Mouse (Mus musculus) MEL (cell line): ENCODE measurements around the gene Mbd3. TPM values are rescaled to one million over a fixed set of nuclear protein-coding genes. Genes with fewer than 3 reads are reported as not detected.
A peak's percentile ranks its signal among the peaks of the same experiment; 100 is the strongest.

Source experiments
- DNase-seq: peaks from one replicate; pipeline ENCODE4 v3.0.0; 2011; ENCODE audit warnings: low read depth, low spot score
- H3K27ac ChIP-seq: 2 replicates; pipeline ENCODE4 v1.5.1; 2012; ENCODE audit warnings: low read depth, mild to moderate bottlenecking, control low read depth, low read length, moderate library complexity; ENCODE audit not compliant: control insufficient read depth
- H3K27me3 ChIP-seq, 2 experiments: fragments of 150-350 bp in 1 of 2; sonication (generic) in 1 of 2; 2 replicates each; pipeline ENCODE4 v1.6.1; 2012; ENCODE audit warnings: low read length in 2 of 2, mild to moderate bottlenecking in 2 of 2, improper control_type of control experiment in 1 of 2, moderate library complexity in 1 of 2; ENCODE audit not compliant: insufficient read depth in 2 of 2, control insufficient read depth in 1 of 2
- H3K36me3 ChIP-seq, 2 experiments: 2 replicates each; pipeline ENCODE4 v1.6.1; 2012 to 2014; ENCODE audit warnings: low read length in 2 of 2, improper control_type of control experiment in 1 of 2, inconsistent platforms in 1 of 2, mild to moderate bottlenecking in 1 of 2; ENCODE audit not compliant: insufficient read depth in 2 of 2, control insufficient read depth in 1 of 2
- H3K4me1 ChIP-seq, 2 experiments: fragments of 150-350 bp in 1 of 2; sonication (generic) in 1 of 2; 2 replicates each; pipeline ENCODE4 v1.6.1; 2012; ENCODE audit warnings: low read length in 2 of 2, improper control_type of control experiment in 1 of 2, mild to moderate bottlenecking in 1 of 2; ENCODE audit not compliant: insufficient read depth in 2 of 2, control insufficient read depth in 1 of 2
- H3K4me3 ChIP-seq, 2 experiments: fragments of 150-350 bp in 1 of 2; sonication (generic) in 1 of 2; 2 replicates each; pipeline ENCODE4 v1.5.1; 2012; ENCODE audit warnings: low read depth in 2 of 2, low read length in 2 of 2, mild to moderate bottlenecking in 2 of 2, moderate library complexity in 2 of 2, control low read depth in 1 of 2, improper control_type of control experiment in 1 of 2; ENCODE audit not compliant: control insufficient read depth in 1 of 2, insufficient read depth in 1 of 2
- H3K79me2 ChIP-seq: 2 replicates; pipeline ENCODE4 v1.6.1; 2012; ENCODE audit warnings: mild to moderate bottlenecking, low read length, moderate library complexity; ENCODE audit not compliant: control insufficient read depth, poor library complexity, insufficient read depth
- H3K9ac ChIP-seq: 2 replicates; pipeline ENCODE4 v1.6.1; 2012; ENCODE audit warnings: low read depth, mild to moderate bottlenecking, control low read depth, low read length, moderate library complexity; ENCODE audit not compliant: control insufficient read depth, poor library complexity, severe bottlenecking
- H3K9me3 ChIP-seq: fragments of 150-350 bp; sonication (generic); replicated peaks from 2 replicates; pipeline ENCODE4 v1.6.1; 2012; ENCODE audit warnings: mild to moderate bottlenecking, low read length, improper control_type of control experiment, moderate library complexity; ENCODE audit not compliant: insufficient read depth
- BHLHE40 ChIP-seq: IDR thresholded peaks from 2 replicates; pipeline ENCODE4 v1.6.1; 2012; ENCODE audit warnings: low read depth, mild to moderate bottlenecking, inconsistent platforms, low read length, improper control_type of control experiment, borderline replicate concordance
- CTCF ChIP-seq, 3 experiments: IDR thresholded peaks in 2 of 3; conservative IDR thresholded peaks in 1 of 3; 2 replicates each; pipeline ENCODE4 v1.5.1; 2011 to 2012; ENCODE audit warnings: low read length in 3 of 3, low read depth in 2 of 3, mild to moderate bottlenecking in 2 of 3, improper control_type of control experiment in 1 of 3, inconsistent platforms in 1 of 3, mixed read lengths in 1 of 3, moderate library complexity in 1 of 3; ENCODE audit not compliant: control insufficient read depth in 1 of 3, insufficient read depth in 1 of 3, poor library complexity in 1 of 3, severe bottlenecking in 1 of 3
- E2F4 ChIP-seq: IDR thresholded peaks from 2 replicates; pipeline ENCODE4 v1.6.1; 2011; ENCODE audit warnings: low read depth, low read length, improper control_type of control experiment, borderline replicate concordance
- ELF1 ChIP-seq: IDR thresholded peaks from 2 replicates; pipeline ENCODE4 v1.6.1; 2014; ENCODE audit warnings: low read depth, mild to moderate bottlenecking, inconsistent platforms, low read length, improper control_type of control experiment, moderate library complexity
- ETS1 ChIP-seq: IDR thresholded peaks from 2 replicates; pipeline ENCODE4 v1.6.1; 2012; ENCODE audit warnings: low read depth, mild to moderate bottlenecking, inconsistent platforms, low read length, improper control_type of control experiment, moderate library complexity
- JUND ChIP-seq: IDR thresholded peaks from 2 replicates; pipeline ENCODE4 v1.6.1; 2011; ENCODE audit warnings: low read depth, mild to moderate bottlenecking, improper control_type of control experiment, low read length
- MAX ChIP-seq: IDR thresholded peaks from 2 replicates; pipeline ENCODE4 v1.6.1; 2011; ENCODE audit warnings: low read length, improper control_type of control experiment
- MXI1 ChIP-seq: IDR thresholded peaks from 2 replicates; pipeline ENCODE4 v1.6.1; 2011; ENCODE audit warnings: mild to moderate bottlenecking, low read depth, low read length, improper control_type of control experiment
- MYC ChIP-seq: IDR thresholded peaks from 2 replicates; pipeline ENCODE4 v1.6.1; 2011; ENCODE audit warnings: low read depth, mild to moderate bottlenecking, low read length, improper control_type of control experiment, moderate library complexity
- NELFE ChIP-seq: IDR thresholded peaks from 2 replicates; pipeline ENCODE4 v1.6.1; 2011; ENCODE audit warnings: low read depth, low read length, improper control_type of control experiment
- NRF1 ChIP-seq: IDR thresholded peaks from 2 replicates; pipeline ENCODE4 v1.6.1; 2014; ENCODE audit warnings: low read depth, mild to moderate bottlenecking, inconsistent platforms, low read length, improper control_type of control experiment, moderate library complexity; ENCODE audit not compliant: poor library complexity, insufficient read depth, severe bottlenecking
- POLR2AphosphoS5 ChIP-seq: IDR thresholded peaks from 2 replicates; pipeline ENCODE4 v1.6.1; 2012; ENCODE audit warnings: low read depth, borderline replicate concordance, mild to moderate bottlenecking, inconsistent platforms, low read length, moderate library complexity, mixed read lengths
- UBTF ChIP-seq: IDR thresholded peaks from 2 replicates; pipeline ENCODE4 v1.6.1; 2012; ENCODE audit warnings: low read depth, mild to moderate bottlenecking, inconsistent platforms, low read length, improper control_type of control experiment, moderate library complexity, borderline replicate concordance; ENCODE audit not compliant: insufficient read depth
- USF1 ChIP-seq: IDR thresholded peaks from 2 replicates; pipeline ENCODE4 v1.6.1; 2014; ENCODE audit warnings: low read depth, mild to moderate bottlenecking, inconsistent platforms, low read length, improper control_type of control experiment, moderate library complexity
- ZC3H11A ChIP-seq: IDR thresholded peaks from 2 replicates; pipeline ENCODE4 v1.6.1; 2012; ENCODE audit warnings: low read depth, mild to moderate bottlenecking, inconsistent platforms, low read length, improper control_type of control experiment
- ZMIZ1 ChIP-seq: IDR thresholded peaks from 2 replicates; pipeline ENCODE4 v1.6.1; 2012; ENCODE audit warnings: low read depth, mild to moderate bottlenecking, inconsistent platforms, low read length, improper control_type of control experiment, moderate library complexity
- polyA plus RNA-seq, 2 experiments: library from polyadenylated mRNA; stranded (reverse) in 1 of 2; unstranded in 1 of 2; fragments of >175 nt in 1 of 2; fragments of >200 nt in 1 of 2; gene quantifications; 2 replicates each; pipeline versions ENCODE4 v1.2.1 to v1.2.4; 2012; ENCODE audit warnings: low replicate concordance in 2 of 2, low read depth in 1 of 2; ENCODE audit not compliant: insufficient read length in 2 of 2, insufficient read depth in 1 of 2, missing spikeins in 1 of 2
- total RNA-seq: library from RNA; depleted of rRNA; stranded (reverse); fragments of 300-350 nt; gene quantifications from 2 replicates; pipeline ENCODE4 v1.2.3, GENCODE M21; 2012

Gene Mbd3
- total and polyA plus RNA-seq, 3 experiments, result 81.4 to 289 TPM; not detected in 1

GRCm38 (mm10) chr10:80419419-80419818 lies 20.1 kb upstream of the Mbd3 start:
- Histone ChIP-seq H3K27ac (no peak overlapping the region), H3K9ac (no peak overlapping the region), H3K9me3 (no peaks in the 10 kb centered on the region), H3K79me2 (peaks cover 4% of the 10 kb centered on the region), H3K36me3 (peaks cover 8 to 43% of the 10 kb centered on the region in 2 experiments; a peak in 3 of 4 replicates), H3K27me3 (no peaks in the 10 kb centered on the region), H3K4me3 (no peak overlapping the region), H3K4me1 (peaks cover 23 to 56% of the 10 kb centered on the region in 2 experiments)
- DNase-seq, result peak; percentile 38
- TF ChIP-seq MAX (0 out of 2 replicates have a peak, but pooled peaks have one; percentile 25), MXI1 (no peak), ETS1 (peak; percentile 34; the same call in 1 of the 2 replicates)

DNA sequence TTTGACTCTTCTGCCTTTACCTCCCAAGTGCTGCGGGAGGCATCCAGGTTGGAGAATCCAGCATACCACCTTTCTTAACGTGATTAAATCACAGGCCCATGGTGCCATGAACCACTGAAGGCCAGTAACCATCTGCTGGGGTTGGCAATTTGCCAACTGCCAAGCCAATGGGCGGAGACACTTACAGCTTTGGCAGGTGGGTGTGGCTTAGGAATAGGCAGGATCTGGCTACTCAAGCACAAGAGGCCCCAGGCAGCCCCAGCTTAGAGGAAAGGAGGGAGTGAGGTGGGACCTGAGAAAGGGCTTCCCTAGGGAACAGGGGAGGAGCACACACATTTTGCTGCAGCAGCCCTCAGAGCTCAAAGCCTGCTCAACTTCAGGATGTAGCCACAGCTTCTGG lies 19.0 kb upstream of the Mbd3 start:
- Histone ChIP-seq H3K4me3 (no peak overlapping the region), H3K9ac (no peak overlapping the region), H3K9me3 (no peaks in the 10 kb centered on the region), H3K27me3 (no peaks in the 10 kb centered on the region), H3K79me2 (peaks cover 4% of the 10 kb centered on the region), H3K27ac (no peak overlapping the region), H3K4me1 (peaks cover 18 to 46% of the 10 kb centered on the region in 2 experiments), H3K36me3 (peaks cover 8 to 34% of the 10 kb centered on the region in 2 experiments; a peak in 3 of 4 replicates)
- no peak for TF ChIP-seq NRF1
- TF ChIP-seq USF1, result no peak
- no peak for TF ChIP-seq BHLHE40
- TF ChIP-seq ELF1, result no peak
- TF ChIP-seq NELFE, result no peak
- no peak for TF ChIP-seq E2F4
- no peak for TF ChIP-seq CTCF (IDR thresholded peaks at IDR 0.05 in 2 of 3, conservative IDR thresholded peaks at IDR 0.05 in 1 of 3; ENCODE audit: control insufficient read depth in 1 of 3, insufficient read depth in 1 of 3, low read depth in 2 of 3, low read length in 3 of 3, poor library complexity in 1 of 3, severe bottlenecking in 1 of 3)
- no peak for TF ChIP-seq ZC3H11A
- no peak for TF ChIP-seq JUND
- TF ChIP-seq ZMIZ1, result no peak
- TF ChIP-seq UBTF, result no peak
- no peak for TF ChIP-seq MXI1
- no peak for TF ChIP-seq MYC
- no peak for TF ChIP-seq POLR2AphosphoS5
- DNase-seq, result peak; percentile 55
